Mouse (Mus musculus): ENCODE data around the gene Hmgb1.
"Not testable (repeated sequence)": the region's sequence is repeated elsewhere in the genome, so short reads cannot be mapped to it uniquely, and the experiment has no call there.

The Hmgb1 gene

DNA sequence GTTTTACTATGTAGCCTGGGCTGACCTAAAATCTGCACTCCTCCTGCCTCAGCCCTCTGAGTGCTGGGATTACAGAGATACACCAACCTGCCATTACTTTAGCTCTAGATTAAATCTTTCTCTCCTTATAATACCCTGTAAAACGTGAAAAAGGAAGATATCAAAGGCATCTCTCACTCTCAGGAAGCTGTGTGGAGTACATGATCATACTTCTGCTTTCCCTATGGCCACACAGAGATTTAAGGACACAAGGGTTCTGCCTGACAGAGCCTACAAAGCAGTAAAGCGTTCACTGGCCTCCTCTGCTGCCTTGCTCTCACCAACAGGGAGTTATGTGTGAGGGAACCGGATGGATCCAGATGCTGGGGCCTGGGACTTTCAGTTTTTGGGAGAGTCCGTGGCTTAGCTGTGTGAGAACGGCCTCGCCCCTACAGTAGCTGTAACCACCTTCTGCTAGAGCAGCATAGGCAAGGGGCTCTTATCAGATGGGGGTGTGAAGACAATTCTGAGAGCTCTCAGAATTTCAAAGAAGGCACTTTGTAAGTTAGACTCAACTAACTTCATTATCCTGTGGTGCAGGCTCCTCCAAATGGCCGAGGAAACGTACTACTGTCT lies 36.8 kb downstream of the Hmgb1 start:
- in situ Hi-C loops (cut with MseI, MboI): no loop called here

GRCm38 (mm10) chr5:149146691-149147090 lies 37.6 kb downstream of the Hmgb1 start:
- in situ Hi-C loops (cut with MseI, MboI): no loop called here

GRCm38 (mm10) chr5:149143766-149144375 lies 40.4 kb downstream of the Hmgb1 start:
- in situ Hi-C loops (cut with MseI, MboI): no loop called here

DNA sequence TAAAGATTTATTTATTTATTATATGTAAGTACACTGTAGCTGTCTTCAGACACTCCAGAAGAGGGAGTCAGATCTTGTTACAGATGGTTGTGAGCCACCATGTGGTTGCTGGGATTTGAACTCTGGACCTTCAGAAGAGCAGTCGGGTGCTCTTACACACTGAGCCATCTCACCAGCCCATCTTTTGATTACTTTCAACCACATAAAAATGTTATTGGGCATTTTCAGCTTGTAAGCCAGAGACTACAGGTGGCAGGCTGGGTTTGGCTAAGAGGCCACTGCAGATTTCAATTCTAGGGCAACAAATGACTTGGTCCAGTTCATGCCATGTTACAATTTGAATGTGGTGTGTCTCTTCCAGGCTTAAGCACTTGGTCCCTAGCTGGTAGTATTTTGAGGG lies 43.1 kb downstream of the Hmgb1 start:
- in situ Hi-C loops (cut with MseI, MboI): not testable (repeated sequence)

DNA sequence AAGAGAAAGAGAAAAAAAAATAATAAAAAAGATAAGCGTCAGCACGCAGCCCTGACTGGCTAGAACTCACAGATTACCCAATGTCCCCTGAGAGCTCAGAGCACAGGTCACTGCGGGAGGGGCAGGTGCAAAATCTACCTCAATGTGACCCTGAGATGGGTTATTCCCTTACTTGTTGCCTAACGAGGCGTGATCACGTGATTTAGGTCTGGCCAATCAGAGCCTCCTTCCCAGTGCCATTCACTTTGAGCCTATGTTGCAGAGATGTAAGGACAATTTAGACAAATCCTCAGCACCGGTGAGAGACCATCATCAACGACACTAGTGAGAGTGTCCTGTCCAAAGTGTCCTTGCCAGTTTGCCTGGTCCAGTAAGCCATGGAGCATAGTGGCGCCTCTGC lies 44.0 kb downstream of the Hmgb1 start:
- in situ Hi-C loops (cut with MseI, MboI): no loop called here

DNA sequence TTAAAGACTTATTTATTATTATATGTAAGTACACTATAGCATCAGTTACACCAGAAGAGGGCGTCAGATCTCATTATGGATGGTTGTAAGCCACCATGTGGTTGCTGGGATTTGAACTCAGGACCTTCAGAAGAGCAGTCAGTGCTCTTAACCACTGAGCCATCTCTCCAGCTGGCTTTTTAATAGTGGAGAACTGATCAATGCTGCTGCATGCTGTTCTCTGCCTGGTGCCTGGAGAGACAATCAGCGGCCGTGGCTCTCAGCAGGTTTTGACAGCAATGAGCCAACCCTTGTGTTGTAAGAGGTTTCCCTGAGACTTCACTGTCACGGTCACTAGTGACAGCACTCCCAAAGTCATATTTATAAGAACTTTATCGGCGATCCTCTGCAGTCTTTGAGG lies 46.2 kb downstream of the Hmgb1 start:
- in situ Hi-C loops (cut with MseI, MboI): not testable (repeated sequence)

DNA sequence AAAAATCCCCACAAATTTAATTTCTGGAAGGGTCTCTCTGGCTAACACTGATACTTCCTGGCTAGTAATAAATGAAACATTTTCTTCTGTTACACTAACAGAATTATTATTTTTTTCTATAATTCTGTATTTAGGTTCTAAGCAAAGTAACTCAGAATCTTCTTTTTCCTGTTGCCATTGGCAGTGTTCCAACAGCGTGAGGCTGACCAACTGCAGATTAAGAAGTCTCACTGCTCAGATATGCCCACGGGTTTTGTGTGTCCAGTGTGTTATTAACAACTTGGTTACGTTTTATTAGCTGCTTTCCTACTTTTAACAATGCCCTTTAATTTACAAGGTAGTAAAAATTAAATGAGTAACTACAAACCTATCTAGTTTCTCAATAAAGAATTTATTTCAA lies 46.8 kb downstream of the Hmgb1 start:
- in situ Hi-C loops (cut with MseI, MboI): no loop called here

DNA sequence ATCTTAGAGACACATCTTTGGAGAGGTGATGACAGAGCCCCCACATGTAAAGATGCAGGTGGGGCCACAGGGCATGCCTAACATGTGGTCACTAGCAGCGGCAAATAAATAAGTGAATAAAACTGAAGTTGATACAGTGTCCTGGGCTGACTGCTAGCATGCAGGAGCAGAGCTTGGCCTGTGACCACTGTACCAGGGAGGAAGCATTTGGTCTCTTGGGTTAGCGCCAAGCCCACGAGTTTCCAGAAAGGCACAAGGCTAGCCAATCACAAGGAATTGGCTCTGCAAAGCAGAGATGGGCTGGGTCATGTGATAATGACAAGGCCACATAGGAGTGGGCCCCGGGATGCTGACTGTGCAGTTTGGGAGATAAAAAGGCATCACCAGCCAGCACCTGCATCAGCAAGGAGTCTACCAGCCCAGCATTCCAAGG lies 47.3 kb downstream of the Hmgb1 start:
- in situ Hi-C loops (cut with MseI, MboI): no loop called here

GRCm38 (mm10) chr5:149135455-149136354 lies 48.6 kb downstream of the Hmgb1 start:
- in situ Hi-C loops (cut with MseI, MboI): no loop called here

GRCm38 (mm10) chr5:149134751-149135454 lies 49.4 kb downstream of the Hmgb1 start:
- in situ Hi-C loops (cut with MseI, MboI): no loop called here

- in situ Hi-C loops (cut with MseI, MboI): no loop called here
Observed at GRCm38 (mm10) chr5:149128473-149128872, 55.8 kb downstream of the Hmgb1 start.

DNA sequence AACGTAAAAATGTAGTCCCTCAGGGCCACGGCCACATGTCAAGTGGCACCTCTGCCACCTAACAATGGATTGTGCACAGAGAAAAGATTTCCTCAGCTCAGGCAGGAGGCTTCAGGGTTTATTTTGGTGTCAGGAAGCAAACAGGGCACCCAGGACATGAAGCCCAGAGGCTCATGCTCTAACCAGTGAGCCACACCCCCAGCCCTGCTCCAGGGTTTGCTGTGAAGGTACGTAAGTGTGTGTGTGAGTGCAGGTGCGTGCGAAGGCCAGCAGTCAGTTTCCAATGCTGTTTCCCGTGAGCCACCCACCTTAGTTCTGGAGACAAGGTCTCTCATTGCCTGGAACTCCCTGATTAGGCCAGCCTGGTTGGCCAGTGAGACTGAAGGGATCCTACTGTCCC lies 60.5 kb downstream of the Hmgb1 start:
- in situ Hi-C loops (cut with MseI, MboI): no loop called here

DNA sequence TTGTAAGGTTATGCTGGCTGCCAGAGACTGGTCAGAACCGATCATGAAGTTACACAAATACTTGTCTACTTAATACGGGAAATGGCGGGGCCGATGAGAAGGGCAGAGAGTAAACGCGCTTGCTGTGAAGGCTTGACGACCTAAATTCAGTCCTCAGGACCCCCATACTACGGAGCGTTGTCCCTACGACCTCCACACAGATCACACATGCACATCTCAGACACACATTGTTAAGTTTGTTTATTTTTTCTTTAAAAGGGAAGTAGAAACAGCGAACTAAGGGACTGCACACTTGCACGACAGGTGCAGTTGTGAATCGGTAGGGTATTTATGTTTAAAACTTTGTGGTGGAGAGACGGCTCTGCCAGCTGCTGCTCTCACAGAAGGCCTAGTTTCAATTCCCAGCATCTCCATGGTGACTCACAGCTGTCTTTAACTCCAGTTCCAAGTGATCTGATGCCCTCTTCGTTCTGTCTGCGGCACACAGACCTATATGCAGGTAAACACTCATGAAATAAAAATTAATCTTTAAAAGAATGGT lies 64.9 kb downstream of the Hmgb1 start:
- in situ Hi-C loops (cut with MseI, MboI): no loop called here

DNA sequence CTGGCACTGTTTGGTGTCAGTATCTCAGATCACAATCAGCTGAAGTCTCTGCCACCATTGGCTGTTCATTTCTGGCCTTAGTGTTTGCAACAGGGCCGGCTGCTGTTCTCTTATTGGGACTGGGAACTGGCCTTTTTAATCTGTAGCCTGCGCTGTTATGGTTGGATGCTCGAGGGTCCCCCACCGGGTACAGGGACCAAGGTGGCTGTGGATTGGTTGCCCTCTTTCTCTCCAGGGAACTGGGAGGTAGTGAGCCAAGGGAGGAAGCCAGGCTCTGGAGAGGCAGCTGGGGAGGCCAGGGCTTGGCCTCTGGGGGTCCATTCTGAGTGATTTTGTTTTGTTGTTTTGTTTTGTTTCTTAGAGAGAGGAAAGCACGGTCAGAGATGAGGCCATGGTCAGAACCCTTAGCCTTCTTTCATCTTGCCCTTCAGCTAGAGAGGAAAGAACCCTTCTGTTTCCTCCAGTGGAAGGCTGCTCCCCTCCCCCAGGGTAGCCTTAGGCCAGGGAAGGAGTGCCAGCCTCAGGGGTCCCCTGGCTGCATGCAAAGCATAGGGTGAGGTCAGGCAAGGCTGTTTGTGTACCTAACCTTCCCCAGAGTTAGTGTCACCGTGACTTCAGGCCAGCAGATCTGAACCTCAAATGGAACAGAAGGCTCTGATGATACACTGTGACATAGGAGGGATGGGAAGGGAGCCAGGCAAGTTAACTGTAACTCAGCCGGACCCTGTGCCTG lies 66.3 kb downstream of the Hmgb1 start:
- in situ Hi-C loops (cut with MseI, MboI): no loop called here

- in situ Hi-C loops (cut with MseI, MboI): no loop called here
Observed at GRCm38 (mm10) chr5:149114587-149114986, 69.7 kb downstream of the Hmgb1 start.

GRCm38 (mm10) chr5:149114034-149114433 lies 70.3 kb downstream of the Hmgb1 start:
- in situ Hi-C loops (cut with MseI, MboI): no loop called here

GRCm38 (mm10) chr5:149113439-149113838 lies 70.8 kb downstream of the Hmgb1 start:
- in situ Hi-C loops (cut with MseI, MboI): no loop called here

- in situ Hi-C loops (cut with MseI, MboI): no loop called here
Observed at GRCm38 (mm10) chr5:149112559-149112958, 71.7 kb downstream of the Hmgb1 start.

DNA sequence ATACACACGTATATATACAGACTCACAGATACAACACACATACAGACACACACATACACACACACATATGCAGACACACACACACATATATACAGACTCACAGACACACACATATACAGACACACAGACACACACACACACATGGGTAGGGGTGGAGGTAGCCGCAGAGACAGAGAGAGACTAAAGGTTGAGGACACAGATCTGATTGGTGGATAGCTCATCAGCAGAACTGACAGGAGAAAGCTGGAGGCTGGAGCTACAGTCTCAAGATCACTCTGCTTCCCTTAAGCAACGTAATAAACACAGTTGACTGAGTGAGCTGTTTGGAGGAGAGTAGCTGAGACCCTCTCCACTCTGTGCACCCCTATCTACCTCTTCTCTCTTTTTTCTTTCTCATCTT lies 75.1 kb downstream of the Hmgb1 start:
- in situ Hi-C loops (cut with MseI, MboI): no loop called here

DNA sequence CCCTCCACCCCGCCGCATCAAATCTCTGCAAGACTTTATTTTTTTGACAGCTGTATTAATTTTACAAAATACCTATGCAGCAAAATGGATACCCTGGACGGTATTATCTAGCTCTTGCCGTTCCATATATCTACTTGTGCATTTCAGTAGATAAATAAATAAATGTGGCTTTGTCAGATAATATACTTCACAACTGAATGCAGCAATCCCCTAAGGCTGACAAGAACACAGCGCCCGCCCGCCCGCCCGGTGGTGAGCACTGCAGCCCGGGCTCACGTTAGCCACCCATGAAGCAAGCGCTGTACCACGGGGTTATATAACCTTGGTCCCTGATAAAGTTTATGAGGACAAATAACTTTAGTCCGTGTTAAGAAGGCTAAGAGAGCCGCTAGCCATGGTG lies 76.1 kb downstream of the Hmgb1 start:
- in situ Hi-C loops (cut with MseI, MboI): no loop called here

- in situ Hi-C loops (cut with MseI, MboI): no loop called here
Observed at GRCm38 (mm10) chr5:149107566-149107965, 76.7 kb downstream of the Hmgb1 start.
